Mouse (Mus musculus) myocyte (in vitro differentiated cells): ENCODE measurements around the gene Ngly1.

ENCODE experiments used
- CEBPB ChIP-seq: IDR thresholded peaks from 2 replicates; pipeline ENCODE4 v1.6.1; 2011; ENCODE audit warnings: mild to moderate bottlenecking, moderate library complexity; ENCODE audit not compliant: poor library complexity, insufficient read depth, severe bottlenecking
- E2F4 ChIP-seq: IDR thresholded peaks from one replicate; pipeline ENCODE4 v1.6.1; 2011; ENCODE audit warnings: mild to moderate bottlenecking, control low read depth, moderate library complexity; ENCODE audit not compliant: insufficient read depth
- MAX ChIP-seq: IDR thresholded peaks from one replicate; pipeline ENCODE4 v1.6.1; 2011; ENCODE audit warnings: low read depth, mild to moderate bottlenecking, control low read depth
- MYOD1 ChIP-seq, 3 experiments: IDR thresholded peaks; one replicate each; pipeline ENCODE4 v1.6.1; 2011; ENCODE audit warnings: control low read depth in 2 of 3, low read depth in 2 of 3, mild to moderate bottlenecking in 2 of 3, moderate library complexity in 1 of 3; ENCODE audit not compliant: insufficient read length in 2 of 3, control insufficient read depth in 1 of 3
- POLR2A ChIP-seq: IDR thresholded peaks from one replicate; pipeline ENCODE4 v1.6.1; 2011; ENCODE audit warnings: low read depth, mild to moderate bottlenecking, control low read depth, moderate library complexity; ENCODE audit not compliant: insufficient read length
- REST ChIP-seq: IDR thresholded peaks from one replicate; pipeline ENCODE4 v1.6.1; 2011; ENCODE audit warnings: mild to moderate bottlenecking, control low read depth, moderate library complexity; ENCODE audit not compliant: insufficient read depth, insufficient read length
- SRF ChIP-seq: IDR thresholded peaks from one replicate; pipeline ENCODE4 v1.6.1; 2011; ENCODE audit warnings: low read depth; ENCODE audit not compliant: control insufficient read depth, insufficient read length
- TCF12 ChIP-seq: IDR thresholded peaks from one replicate; pipeline ENCODE4 v1.6.1; 2011; ENCODE audit warnings: mild to moderate bottlenecking, control low read depth; ENCODE audit not compliant: poor library complexity, insufficient read depth, severe bottlenecking
- TCF3 ChIP-seq: IDR thresholded peaks from one replicate; pipeline ENCODE4 v1.6.1; 2011; ENCODE audit warnings: low read depth, control low read depth; ENCODE audit not compliant: insufficient read length
- USF1 ChIP-seq: IDR thresholded peaks from one replicate; pipeline ENCODE4 v1.6.1; 2011; ENCODE audit warnings: low read depth, mild to moderate bottlenecking, control low read depth, moderate library complexity

DNA sequence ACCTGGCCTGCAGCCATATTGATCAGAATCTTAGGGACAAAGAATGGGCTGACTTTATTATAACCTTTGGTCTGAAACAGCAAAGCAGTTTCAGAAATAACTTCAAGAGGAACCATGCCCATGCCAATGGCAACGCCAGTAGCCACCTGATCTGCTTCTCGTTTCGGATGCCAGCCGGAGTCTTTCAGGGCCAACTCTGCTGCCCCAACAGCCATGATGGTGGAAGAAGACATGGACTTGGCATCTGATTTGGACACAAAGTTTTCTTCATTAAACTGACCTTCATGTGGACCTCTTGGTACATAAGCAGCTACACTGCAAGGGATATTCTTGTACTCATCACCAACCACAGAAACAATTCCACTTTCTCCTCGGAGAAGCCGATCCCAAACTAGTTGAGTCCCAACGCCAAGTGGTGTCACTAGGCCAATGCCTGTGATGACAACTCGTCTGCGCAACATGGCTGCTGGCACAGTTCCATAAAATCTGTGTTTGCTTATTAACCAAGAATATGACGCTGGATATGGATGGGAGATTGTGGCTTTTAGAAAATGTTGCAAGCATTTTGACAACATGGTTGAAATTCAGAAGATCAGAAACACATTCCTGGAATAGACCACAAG is 6.8 kb upstream of the Ngly1 start:
- TF ChIP-seq POLR2A (no peak), E2F4 (no peak), MYOD1 (IDR thresholded peaks at IDR 0.05; ENCODE audit: control insufficient read depth in 1 of 3, insufficient read length in 2 of 3, low read depth in 2 of 3) (no peak), MAX (no peak), CEBPB (no peak), REST (no peak), USF1 (no peak), SRF (no peak), TCF12 (no peak), TCF3 (no peak)
